Mouse (Mus musculus) MEL (cell line): ENCODE data around the gene St6gal1. TPM values are rescaled to one million over a fixed set of nuclear protein-coding genes. Genes with fewer than 3 reads are reported as not detected.

ENCODE experiments used
- DNase-seq: peaks from one replicate; pipeline ENCODE4 v3.0.0; 2011; ENCODE audit warnings: low read depth, low spot score
- H3K27ac ChIP-seq: 2 replicates; pipeline ENCODE4 v1.5.1; 2012; ENCODE audit warnings: low read depth, mild to moderate bottlenecking, control low read depth, low read length, moderate library complexity; ENCODE audit not compliant: control insufficient read depth
- H3K27me3 ChIP-seq, 2 experiments: fragments of 150-350 bp in 1 of 2; sonication (generic) in 1 of 2; 2 replicates each; pipeline ENCODE4 v1.6.1; 2012; ENCODE audit warnings: low read length in 2 of 2, mild to moderate bottlenecking in 2 of 2, improper control_type of control experiment in 1 of 2, moderate library complexity in 1 of 2; ENCODE audit not compliant: insufficient read depth in 2 of 2, control insufficient read depth in 1 of 2
- H3K36me3 ChIP-seq, 2 experiments: 2 replicates each; pipeline ENCODE4 v1.6.1; 2012 to 2014; ENCODE audit warnings: low read length in 2 of 2, improper control_type of control experiment in 1 of 2, inconsistent platforms in 1 of 2, mild to moderate bottlenecking in 1 of 2; ENCODE audit not compliant: insufficient read depth in 2 of 2, control insufficient read depth in 1 of 2
- H3K4me1 ChIP-seq, 2 experiments: fragments of 150-350 bp in 1 of 2; sonication (generic) in 1 of 2; 2 replicates each; pipeline ENCODE4 v1.6.1; 2012; ENCODE audit warnings: low read length in 2 of 2, improper control_type of control experiment in 1 of 2, mild to moderate bottlenecking in 1 of 2; ENCODE audit not compliant: insufficient read depth in 2 of 2, control insufficient read depth in 1 of 2
- H3K4me3 ChIP-seq, 2 experiments: fragments of 150-350 bp in 1 of 2; sonication (generic) in 1 of 2; 2 replicates each; pipeline ENCODE4 v1.5.1; 2012; ENCODE audit warnings: low read depth in 2 of 2, low read length in 2 of 2, mild to moderate bottlenecking in 2 of 2, moderate library complexity in 2 of 2, control low read depth in 1 of 2, improper control_type of control experiment in 1 of 2; ENCODE audit not compliant: control insufficient read depth in 1 of 2, insufficient read depth in 1 of 2
- H3K79me2 ChIP-seq: 2 replicates; pipeline ENCODE4 v1.6.1; 2012; ENCODE audit warnings: mild to moderate bottlenecking, low read length, moderate library complexity; ENCODE audit not compliant: control insufficient read depth, poor library complexity, insufficient read depth
- H3K9ac ChIP-seq: 2 replicates; pipeline ENCODE4 v1.6.1; 2012; ENCODE audit warnings: low read depth, mild to moderate bottlenecking, control low read depth, low read length, moderate library complexity; ENCODE audit not compliant: control insufficient read depth, poor library complexity, severe bottlenecking
- H3K9me3 ChIP-seq: fragments of 150-350 bp; sonication (generic); replicated peaks from 2 replicates; pipeline ENCODE4 v1.6.1; 2012; ENCODE audit warnings: mild to moderate bottlenecking, low read length, improper control_type of control experiment, moderate library complexity; ENCODE audit not compliant: insufficient read depth
- BHLHE40 ChIP-seq: IDR thresholded peaks from 2 replicates; pipeline ENCODE4 v1.6.1; 2012; ENCODE audit warnings: low read depth, mild to moderate bottlenecking, inconsistent platforms, low read length, improper control_type of control experiment, borderline replicate concordance
- CHD1 ChIP-seq: IDR thresholded peaks from 2 replicates; pipeline ENCODE4 v1.6.1; 2012; ENCODE audit warnings: low read depth, mild to moderate bottlenecking, inconsistent platforms, low read length, improper control_type of control experiment
- CHD2 ChIP-seq: IDR thresholded peaks from 2 replicates; pipeline ENCODE4 v1.6.1; 2011; ENCODE audit warnings: low read length, improper control_type of control experiment
- CTCF ChIP-seq, 3 experiments: IDR thresholded peaks in 2 of 3; conservative IDR thresholded peaks in 1 of 3; 2 replicates each; pipeline ENCODE4 v1.5.1; 2011 to 2012; ENCODE audit warnings: low read length in 3 of 3, low read depth in 2 of 3, mild to moderate bottlenecking in 2 of 3, improper control_type of control experiment in 1 of 3, inconsistent platforms in 1 of 3, mixed read lengths in 1 of 3, moderate library complexity in 1 of 3; ENCODE audit not compliant: control insufficient read depth in 1 of 3, insufficient read depth in 1 of 3, poor library complexity in 1 of 3, severe bottlenecking in 1 of 3
- E2F4 ChIP-seq: IDR thresholded peaks from 2 replicates; pipeline ENCODE4 v1.6.1; 2011; ENCODE audit warnings: low read depth, low read length, improper control_type of control experiment, borderline replicate concordance
- ELF1 ChIP-seq: IDR thresholded peaks from 2 replicates; pipeline ENCODE4 v1.6.1; 2014; ENCODE audit warnings: low read depth, mild to moderate bottlenecking, inconsistent platforms, low read length, improper control_type of control experiment, moderate library complexity
- GABPA ChIP-seq: IDR thresholded peaks from 2 replicates; pipeline ENCODE4 v1.6.1; 2012; ENCODE audit warnings: low read depth, mild to moderate bottlenecking, inconsistent platforms, low read length, improper control_type of control experiment, moderate library complexity
- GATA1 ChIP-seq: IDR thresholded peaks from 2 replicates; pipeline ENCODE4 v1.6.1; 2011; ENCODE audit warnings: low read depth, low read length, improper control_type of control experiment
- JUND ChIP-seq: IDR thresholded peaks from 2 replicates; pipeline ENCODE4 v1.6.1; 2011; ENCODE audit warnings: low read depth, mild to moderate bottlenecking, improper control_type of control experiment, low read length
- MAZ ChIP-seq: IDR thresholded peaks from 2 replicates; pipeline ENCODE4 v1.6.1; 2012; ENCODE audit warnings: low read depth, mild to moderate bottlenecking, inconsistent platforms, low read length, improper control_type of control experiment
- MXI1 ChIP-seq: IDR thresholded peaks from 2 replicates; pipeline ENCODE4 v1.6.1; 2011; ENCODE audit warnings: mild to moderate bottlenecking, low read depth, low read length, improper control_type of control experiment
- MYB ChIP-seq: IDR thresholded peaks from 2 replicates; pipeline ENCODE4 v1.6.1; 2011; ENCODE audit warnings: mild to moderate bottlenecking, low read depth, low read length, improper control_type of control experiment
- MYC ChIP-seq: IDR thresholded peaks from 2 replicates; pipeline ENCODE4 v1.6.1; 2011; ENCODE audit warnings: low read depth, mild to moderate bottlenecking, low read length, improper control_type of control experiment, moderate library complexity
- NRF1 ChIP-seq: IDR thresholded peaks from 2 replicates; pipeline ENCODE4 v1.6.1; 2014; ENCODE audit warnings: low read depth, mild to moderate bottlenecking, inconsistent platforms, low read length, improper control_type of control experiment, moderate library complexity; ENCODE audit not compliant: poor library complexity, insufficient read depth, severe bottlenecking
- RAD21 ChIP-seq: IDR thresholded peaks from 2 replicates; pipeline ENCODE4 v1.6.1; 2011; ENCODE audit warnings: mild to moderate bottlenecking, low read depth, low read length, improper control_type of control experiment
- RCOR1 ChIP-seq: IDR thresholded peaks from 2 replicates; pipeline ENCODE4 v1.6.1; 2012; ENCODE audit warnings: low read depth, mild to moderate bottlenecking, inconsistent platforms, low read length, improper control_type of control experiment
- SIN3A ChIP-seq: IDR thresholded peaks from 2 replicates; pipeline ENCODE4 v1.6.1; 2012; ENCODE audit warnings: low read length, improper control_type of control experiment, inconsistent platforms
- TAL1 ChIP-seq: IDR thresholded peaks from 2 replicates; pipeline ENCODE4 v1.6.1; 2012; ENCODE audit warnings: mild to moderate bottlenecking, inconsistent platforms, low read length, moderate library complexity, mixed read lengths
- TBP ChIP-seq: IDR thresholded peaks from 2 replicates; pipeline ENCODE4 v1.8.0; 2011; ENCODE audit warnings: low read depth, low read length, improper control_type of control experiment
- UBTF ChIP-seq: IDR thresholded peaks from 2 replicates; pipeline ENCODE4 v1.6.1; 2012; ENCODE audit warnings: low read depth, mild to moderate bottlenecking, inconsistent platforms, low read length, improper control_type of control experiment, moderate library complexity, borderline replicate concordance; ENCODE audit not compliant: insufficient read depth
- USF1 ChIP-seq: IDR thresholded peaks from 2 replicates; pipeline ENCODE4 v1.6.1; 2014; ENCODE audit warnings: low read depth, mild to moderate bottlenecking, inconsistent platforms, low read length, improper control_type of control experiment, moderate library complexity
- USF2 ChIP-seq, 2 experiments: IDR thresholded peaks; 2 replicates each; pipeline ENCODE4 v1.6.1; 2011 to 2012; ENCODE audit warnings: improper control_type of control experiment in 2 of 2, low read length in 2 of 2, borderline replicate concordance in 1 of 2, inconsistent platforms in 1 of 2, low read depth in 1 of 2, mild to moderate bottlenecking in 1 of 2; ENCODE audit not compliant: insufficient read depth in 1 of 2
- ZMIZ1 ChIP-seq: IDR thresholded peaks from 2 replicates; pipeline ENCODE4 v1.6.1; 2012; ENCODE audit warnings: low read depth, mild to moderate bottlenecking, inconsistent platforms, low read length, improper control_type of control experiment, moderate library complexity
- ZNF384 ChIP-seq: IDR thresholded peaks from 2 replicates; pipeline ENCODE4 v1.6.1; 2012; ENCODE audit warnings: low read depth, mild to moderate bottlenecking, inconsistent platforms, low read length, improper control_type of control experiment
- polyA plus RNA-seq, 2 experiments: library from polyadenylated mRNA; stranded (reverse) in 1 of 2; unstranded in 1 of 2; fragments of >175 nt in 1 of 2; fragments of >200 nt in 1 of 2; gene quantifications; 2 replicates each; pipeline versions ENCODE4 v1.2.1 to v1.2.4; 2012; ENCODE audit warnings: low replicate concordance in 2 of 2, low read depth in 1 of 2; ENCODE audit not compliant: insufficient read length in 2 of 2, insufficient read depth in 1 of 2, missing spikeins in 1 of 2
- total RNA-seq: library from RNA; depleted of rRNA; stranded (reverse); fragments of 300-350 nt; gene quantifications from 2 replicates; pipeline ENCODE4 v1.2.3, GENCODE M21; 2012

St6gal1 gene
- total and polyA plus RNA-seq, 3 experiments, result not detected

DNA sequence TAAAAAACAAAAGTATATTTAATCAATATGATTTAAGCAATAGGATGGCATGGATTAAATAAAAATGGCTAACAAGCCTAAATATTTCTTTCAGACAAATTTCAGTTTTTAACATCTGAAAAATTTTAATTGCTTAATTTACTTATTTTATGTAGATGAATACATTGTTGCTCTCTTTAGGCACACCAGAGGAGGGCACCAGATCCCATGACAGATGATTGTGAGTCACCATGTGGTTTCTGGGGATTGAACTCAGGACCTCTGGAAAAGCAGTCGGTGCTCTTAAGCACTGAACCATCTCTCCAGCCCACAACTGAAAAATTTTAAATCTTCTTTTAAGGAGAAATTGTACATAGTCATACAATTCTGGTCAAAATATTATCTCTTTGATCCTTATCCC, 34.9 kb upstream of the St6gal1 start:
- TF ChIP-seq JUND (no peak), GABPA (no peak), RCOR1 (no peak), NRF1 (no peak), USF1 (no peak), RAD21 (no peak), ELF1 (no peak), CTCF (IDR thresholded peaks at IDR 0.05 in 2 of 3, conservative IDR thresholded peaks at IDR 0.05 in 1 of 3; ENCODE audit: control insufficient read depth in 1 of 3, insufficient read depth in 1 of 3, low read depth in 2 of 3, low read length in 3 of 3, poor library complexity in 1 of 3, severe bottlenecking in 1 of 3) (no peak), SIN3A (no peak), MYB (no peak), ZMIZ1 (no peak), BHLHE40 (no peak), CHD1 (no peak), MXI1 (no peak), TAL1 (no peak), ZNF384 (no peak), CHD2 (no peak)
- TF ChIP-seq, all 39 proteins: peak for 0
- H3K27me3 ChIP-seq, result peaks cover 0 to 4% of the 10 kb centered on the region in 2 experiments; a peak in 1 of 4 replicates
- H3K79me2 ChIP-seq, result no peaks in the 10 kb centered on the region
- H3K36me3 ChIP-seq, result peaks cover 0 to 3% of the 10 kb centered on the region in 2 experiments; a peak in 2 of 4 replicates
- H3K9me3 ChIP-seq, result no peaks in the 10 kb centered on the region
- no peak overlapping the region for H3K4me3 ChIP-seq
- no peak overlapping the region for H3K9ac ChIP-seq
- DNase-seq, result no peak
- no peak overlapping the region for H3K27ac ChIP-seq
- H3K4me1 ChIP-seq, result peaks cover 0 to 2% of the 10 kb centered on the region in 2 experiments; a peak in 1 of 4 replicates

DNA sequence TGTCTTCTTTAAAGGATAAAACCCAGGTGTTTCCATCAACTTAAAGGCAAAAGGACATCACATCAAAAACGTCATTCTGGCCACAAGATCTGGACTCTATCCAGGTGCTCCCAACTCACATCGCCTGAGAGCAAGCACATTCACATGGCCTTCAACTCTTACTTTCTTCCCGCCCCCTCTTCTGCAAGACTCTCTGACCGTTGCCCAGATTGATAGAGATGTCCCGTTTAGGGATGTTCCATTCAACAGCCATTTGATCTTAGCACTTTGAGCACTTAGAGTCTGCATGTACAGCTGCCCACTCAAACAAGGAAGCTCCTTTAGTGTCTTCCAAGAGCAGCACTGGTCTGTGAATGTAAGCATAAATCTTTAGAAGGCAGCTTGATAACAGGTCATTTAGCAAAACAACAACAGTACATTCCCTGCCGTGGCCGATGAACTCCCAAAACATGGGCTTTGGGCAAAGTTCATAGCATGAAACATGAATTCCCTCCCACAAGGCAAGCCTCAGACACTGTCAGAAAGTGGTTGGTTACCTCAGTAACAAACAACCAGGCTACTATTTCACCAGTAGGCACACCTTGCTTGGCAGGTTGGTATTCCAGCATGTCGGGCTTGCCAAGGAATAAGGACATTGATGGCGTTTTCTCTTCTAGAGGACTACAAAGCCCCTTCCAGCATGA, 32.8 kb upstream of the St6gal1 start:
- H3K4me1 ChIP-seq, result peaks cover 0 to 2% of the 10 kb centered on the region in 2 experiments; a peak in 1 of 4 replicates
- no peak overlapping the region for H3K9ac ChIP-seq
- H3K79me2 ChIP-seq, result no peaks in the 10 kb centered on the region
- no peak overlapping the region for H3K27ac ChIP-seq
- peaks cover 0 to 4% of the 10 kb centered on the region in 2 experiments; a peak in 1 of 4 replicates for H3K27me3 ChIP-seq
- no peak overlapping the region for H3K4me3 ChIP-seq
- no peaks in the 10 kb centered on the region for H3K9me3 ChIP-seq
- DNase-seq, result no peak
- H3K36me3 ChIP-seq, result peaks cover 0 to 3% of the 10 kb centered on the region in 2 experiments; a peak in 2 of 4 replicates
- TF ChIP-seq E2F4 (no peak), MXI1 (no peak), MYB (no peak), CHD1 (no peak), GATA1 (no peak), JUND (no peak), GABPA (no peak), USF2 (IDR thresholded peaks at IDR 0.05; ENCODE audit: borderline replicate concordance in 1 of 2, insufficient read depth in 1 of 2, low read depth in 1 of 2, low read length in 2 of 2) (no peak), MYC (no peak), TBP (no peak), USF1 (no peak), UBTF (no peak), MAZ (no peak)
